Mouse (Mus musculus): ENCODE data around the gene Nbas.

The Nbas gene

GRCm38 (mm10) chr12:13613041-13613440 lies 344.1 kb downstream of the Nbas start:
- no peak for DNase-seq (ENCODE audit: low read depth in 1 of 2, low spot score in 2 of 2)

GRCm38 (mm10) chr12:13615661-13616060 lies 346.7 kb downstream of the Nbas start:
- no peak for DNase-seq (ENCODE audit: low read depth in 1 of 2, low spot score in 2 of 2)

- DNase-seq (ENCODE audit: low read depth in 1 of 2, low spot score in 2 of 2), result no peak
These were observed 353.4 kb downstream of the Nbas start for GRCm38 (mm10) chr12:13622150-13622822.

GRCm38 (mm10) chr12:13626803-13627706 lies 358.1 kb downstream of the Nbas start:
- DNase-seq (ENCODE audit: low read depth in 1 of 2, low spot score in 2 of 2), result no peak
